Mouse (Mus musculus) CH12.LX (cell line): ENCODE measurements at regions not wholly inside any gene's neighbourhood (a gene's known extent, or its start where the extent isn't known, plus 50 kb on each side); places are given as distances from the start of the nearest gene placed in this dataset.

Source experiments
- JUND ChIP-seq: conservative IDR thresholded peaks from 2 replicates; pipeline ENCODE4 v1.6.1; 2011; ENCODE audit warnings: low read depth, low read length, improper control_type of control experiment
- MAX ChIP-seq: IDR thresholded peaks from 2 replicates; pipeline ENCODE4 v1.6.1; 2011; ENCODE audit warnings: low read length, improper control_type of control experiment

- TF ChIP-seq MAX (no peak), JUND (no peak)
These were observed 125.8 kb upstream of the Plekha5 start for GRCm38 (mm10) chr6:140297969-140298554.
